Mouse (Mus musculus) kidney, adult 2 months (tissue): ENCODE data around the gene Crat.

ENCODE experiments used
- CTCF ChIP-seq: fragments of 200-500 bp; conservative IDR thresholded peaks from 2 replicates; pipeline ENCODE4 v1.5.1; 2011; ENCODE audit warnings: low read depth, mild to moderate bottlenecking, control low read depth, low read length, moderate library complexity, mixed read lengths; ENCODE audit not compliant: insufficient read depth, insufficient read length
- POLR2A ChIP-seq: fragments of 200-500 bp; IDR thresholded peaks from one replicate; pipeline ENCODE4 v1.6.1; 2011; ENCODE audit warnings: low read depth, low read length, control low read depth

DNA sequence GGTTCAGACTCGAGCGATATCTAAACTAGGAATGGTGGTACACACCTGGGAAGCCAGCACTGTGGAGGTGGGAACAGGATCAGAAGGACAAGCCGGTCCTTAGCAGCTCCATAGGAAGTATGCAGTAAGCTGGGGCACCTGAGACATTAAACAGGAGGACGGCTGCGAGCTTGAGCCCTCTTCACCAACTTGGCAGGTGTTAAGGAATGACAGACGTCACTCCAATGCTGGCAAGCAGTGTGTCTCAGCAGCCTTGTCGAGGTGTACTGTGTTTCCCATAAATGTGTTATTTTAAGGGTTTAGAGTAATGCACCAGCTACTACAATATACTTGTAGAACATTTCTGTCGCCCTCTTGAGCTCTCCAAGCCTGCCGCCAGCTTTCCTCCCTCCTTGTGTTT is 28.7 kb downstream of the Crat start:
- TF ChIP-seq POLR2A (no peak), CTCF (no peak)
